In the genomic region with DNA sequence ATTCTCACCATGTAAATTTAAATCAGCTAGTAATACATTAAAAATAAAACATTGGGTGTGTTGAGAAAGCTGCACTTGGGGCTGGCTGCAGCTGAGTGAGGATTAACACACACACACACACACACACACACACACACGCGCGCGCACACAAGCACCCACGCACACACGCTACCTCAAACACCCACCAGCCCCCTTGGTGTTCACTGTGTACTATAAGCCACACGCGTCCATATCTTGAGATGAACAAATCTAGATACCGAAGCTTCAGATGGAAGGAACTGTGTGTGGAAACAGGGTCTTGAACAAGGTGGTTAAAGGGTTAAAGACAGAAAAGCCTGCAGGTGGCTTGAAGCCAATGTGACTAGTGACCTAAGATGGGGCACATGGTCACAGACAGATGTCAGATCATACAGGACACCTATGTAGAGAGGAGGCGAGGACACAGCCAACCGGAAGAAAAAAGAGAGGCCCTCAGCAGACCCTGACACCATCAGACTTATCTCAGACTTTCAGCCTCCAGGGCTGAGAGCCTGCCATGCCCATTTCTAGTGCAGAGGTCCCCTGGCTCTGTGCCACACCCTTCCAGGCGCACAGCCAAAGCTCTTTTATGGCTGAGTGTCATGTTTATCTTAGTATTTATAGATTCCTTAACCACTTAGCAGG, we compare ENCODE assay signal across 8 mouse cellular contexts. TPM values are rescaled to one million over a fixed set of nuclear protein-coding genes. Genes with fewer than 3 reads are reported as not detected.
A peak's percentile ranks its signal among the peaks of the same experiment; 100 is the strongest.
DNase-seq lines count a peak whose midpoint lies in the region; ATAC-seq and TF ChIP-seq lines count a peak whose summit lies in the region.

No protein-coding gene starts in this region.

- H3K36me3 ChIP-seq in forebrain, embryonic 11.5 days (ENCODE audit: control insufficient read depth, insufficient read depth, low read length) = no peaks in the 10 kb centered on the region
- H3K36me3 ChIP-seq in forebrain, embryonic 10.5 days (replicated peaks) = no peaks in the 10 kb centered on the region
- no peaks in the 10 kb centered on the region for H3K36me3 ChIP-seq in kidney, adult 2 months (ENCODE audit: control insufficient read depth, insufficient read depth, low read length)

- no peak for TF ChIP-seq CTCF in kidney, adult 2 months (conservative IDR thresholded peaks at IDR 0.05; ENCODE audit: insufficient read depth, insufficient read length, low read depth, low read length)

- TF ChIP-seq POLR2A in kidney, adult 2 months (IDR thresholded peaks at IDR 0.05; ENCODE audit: low read depth, low read length) = no peak

- H3K9me3 ChIP-seq in forebrain, embryonic 11.5 days (ENCODE audit: control insufficient read depth, low read length) = no peaks in the 10 kb centered on the region
- H3K9me3 ChIP-seq in forebrain, embryonic 10.5 days = no peaks in the 10 kb centered on the region

- DNase-seq in forebrain, embryonic 11.5 days (ENCODE audit: low spot score) = no peak
- no peak for DNase-seq in forebrain, embryonic 10.5 days (ENCODE audit: extremely low spot score, low spot score)
- DNase-seq in adrenal gland, postnatal 14 days = peak; percentile 90
- peak; percentile 48 to 69 for DNase-seq in gastrocnemius, postnatal 4 days (ENCODE audit: low spot score in 2 of 2)
- peak; percentile 95 for DNase-seq in kidney, adult 2 months
- peak; percentile 88 for DNase-seq in lung, postnatal 14 days
- DNase-seq in testis, postnatal 14 days (ENCODE audit: low spot score) = peak; percentile 53
- DNase-seq in layer of hippocampus, adult 9-11 months = no peak

- H3K4me3 ChIP-seq in forebrain, embryonic 11.5 days (ENCODE audit: low read depth, low read length) = no peak overlapping the region
- no peak overlapping the region for H3K4me3 ChIP-seq in forebrain, embryonic 10.5 days
- H3K4me3 ChIP-seq in kidney, adult 2 months (ENCODE audit: insufficient read depth, low read depth, low read length) = no peak overlapping the region

- H3K4me1 ChIP-seq in forebrain, embryonic 11.5 days (replicated peaks; ENCODE audit: control insufficient read depth, insufficient read depth, low read length) = peaks cover 6% of the 10 kb centered on the region; the same call in 1 of the 2 replicates
- peaks cover 48% of the 10 kb centered on the region for H3K4me1 ChIP-seq in forebrain, embryonic 10.5 days
- H3K4me1 ChIP-seq in kidney, adult 2 months (ENCODE audit: control insufficient read depth, insufficient read depth, low read length) = peaks cover 64% of the 10 kb centered on the region

- no peak overlapping the region for H3K27ac ChIP-seq in forebrain, embryonic 11.5 days (ENCODE audit: low read depth, low read length)
- no peak overlapping the region for H3K27ac ChIP-seq in forebrain, embryonic 10.5 days
- peak overlapping the region; percentile 25; the same call in 1 of the 2 replicates for H3K27ac ChIP-seq in kidney, adult 2 months (ENCODE audit: insufficient read depth, low read depth, low read length)

- 0 out of 2 replicates have a peak, but pooled peaks have one; percentile 28 for ATAC-seq in forebrain, embryonic 11.5 days (replicated peaks; ENCODE audit: low FRiP score)

- H3K27me3 ChIP-seq in forebrain, embryonic 11.5 days (ENCODE audit: control insufficient read depth, insufficient read depth, low read length) = no peaks in the 10 kb centered on the region
- H3K27me3 ChIP-seq in forebrain, embryonic 10.5 days (ENCODE audit: poor library complexity, severe bottlenecking) = no peaks in the 10 kb centered on the region
- no peaks in the 10 kb centered on the region for H3K27me3 ChIP-seq in kidney, adult 2 months (replicated peaks; ENCODE audit: control insufficient read depth, insufficient read depth, low read length)

- H3K4me2 ChIP-seq in forebrain, embryonic 11.5 days (ENCODE audit: low read depth, low read length, severe bottlenecking) = no peak overlapping the region

- no peak overlapping the region for H3K9ac ChIP-seq in forebrain, embryonic 11.5 days (ENCODE audit: low read length)

- 92% methylated on average over 12 of the region's 12 CpGs for WGBS in forebrain, embryonic 11.5 days
- WGBS in forebrain, embryonic 10.5 days = 91% methylated on average over 12 of the region's 12 CpGs
- WGBS in kidney, adult 2 months = 66% methylated on average over 12 of the region's 12 CpGs

RNA-seq across cellular contexts. Expression of a gene that starts 40.5 kb away (rescaled TPM):
- polyA plus RNA-seq in forebrain, embryonic 11.5 days (2014; fragmentation: Nextera tagmentation; extraction: Ambion mirVana) = 2.8 and 3.2 TPM in 2 replicates
- 1.6 and 2.1 TPM in 2 replicates for polyA plus RNA-seq in forebrain, embryonic 10.5 days (2016; fragmentation: Nextera tagmentation; extraction: Ambion mirVana)
- total RNA-seq in adrenal gland, postnatal 14 days (2021) = 7.5 and 14.3 TPM in 2 replicates
- total RNA-seq in gastrocnemius, postnatal 4 days (2021) = 1 to 10 TPM; 6.2 TPM
- polyA plus RNA-seq in kidney, adult 2 months (2012; rRNA removed) = 20.5 and 21.3 TPM in 2 replicates

Comparison
In these comparisons a context has a peak if more than half of its experiments do, and no peak if none do; other contexts are left out.
1. DNase-seq: peak in adrenal gland, postnatal 14 days (single experiment), gastrocnemius, postnatal 4 days (2 of 2), kidney, adult 2 months (single experiment), lung, postnatal 14 days (single experiment) and testis, postnatal 14 days (single experiment); none in forebrain, embryonic 11.5 days (single experiment), forebrain, embryonic 10.5 days (single experiment) and layer of hippocampus, adult 9-11 months (single experiment).